Mouse (Mus musculus) CD8-positive naive resting alpha-beta T cell, adult 2 months (primary cell): ENCODE data around the gene Ubash3b.

Experiments used
- DNase-seq, 2 experiments: peaks; one replicate each; pipeline ENCODE4 v3.0.0; 2022; ENCODE audit warnings: low read depth in 2 of 2, low spot score in 2 of 2

The Ubash3b gene

GRCm38 (mm10) chr9:41099067-41099466 is 62.4 kb downstream of the Ubash3b start:
- DNase-seq = no peak

- DNase-seq = no peak
These were observed 63.4 kb downstream of the Ubash3b start for GRCm38 (mm10) chr9:41098065-41098464.

- no peak for DNase-seq
These were observed 69.5 kb downstream of the Ubash3b start for GRCm38 (mm10) chr9:41091993-41092392.

- no peak for DNase-seq
These were observed 70.3 kb downstream of the Ubash3b start for GRCm38 (mm10) chr9:41091187-41091586.

- DNase-seq = no peak
These were observed 73.6 kb downstream of the Ubash3b start for GRCm38 (mm10) chr9:41087831-41088383.

GRCm38 (mm10) chr9:41084191-41084901 is 77.2 kb downstream of the Ubash3b start:
- DNase-seq = peak in 1 of 2 experiments; percentile 35

- no peak for DNase-seq
These were observed 78.0 kb downstream of the Ubash3b start for GRCm38 (mm10) chr9:41083386-41084055.

- DNase-seq = no peak
These were observed 78.6 kb downstream of the Ubash3b start for GRCm38 (mm10) chr9:41082891-41083290.

GRCm38 (mm10) chr9:41080877-41081276 is 80.6 kb downstream of the Ubash3b start:
- DNase-seq = peak; percentile 81 to 85

- no peak for DNase-seq
These were observed 81.9 kb downstream of the Ubash3b start for GRCm38 (mm10) chr9:41079428-41080155.

- no peak for DNase-seq
These were observed 83.3 kb downstream of the Ubash3b start for GRCm38 (mm10) chr9:41078198-41078597.

GRCm38 (mm10) chr9:41076150-41076549 is 85.3 kb downstream of the Ubash3b start:
- DNase-seq = no peak

- DNase-seq = no peak
These were observed 86.0 kb downstream of the Ubash3b start for GRCm38 (mm10) chr9:41075528-41075927.

- DNase-seq = peak; percentile 72 to 86
These were observed 88.1 kb downstream of the Ubash3b start for GRCm38 (mm10) chr9:41073196-41074009.

- peak in 1 of 2 experiments; percentile 24 for DNase-seq
These were observed 88.7 kb downstream of the Ubash3b start for GRCm38 (mm10) chr9:41072786-41073185.

GRCm38 (mm10) chr9:41071906-41072511 is 89.5 kb downstream of the Ubash3b start:
- no peak for DNase-seq

- DNase-seq = no peak
These were observed 90.7 kb downstream of the Ubash3b start for GRCm38 (mm10) chr9:41070761-41071181.

GRCm38 (mm10) chr9:41069509-41069908 is 92.0 kb downstream of the Ubash3b start:
- no peak for DNase-seq

- no peak for DNase-seq
These were observed 100.1 kb downstream of the Ubash3b start for GRCm38 (mm10) chr9:41061446-41061845.

- no peak for DNase-seq
These were observed 100.9 kb downstream of the Ubash3b start for GRCm38 (mm10) chr9:41060617-41061016.
